ENCODE assay signal across 23 mouse cellular contexts in the genomic region with DNA sequence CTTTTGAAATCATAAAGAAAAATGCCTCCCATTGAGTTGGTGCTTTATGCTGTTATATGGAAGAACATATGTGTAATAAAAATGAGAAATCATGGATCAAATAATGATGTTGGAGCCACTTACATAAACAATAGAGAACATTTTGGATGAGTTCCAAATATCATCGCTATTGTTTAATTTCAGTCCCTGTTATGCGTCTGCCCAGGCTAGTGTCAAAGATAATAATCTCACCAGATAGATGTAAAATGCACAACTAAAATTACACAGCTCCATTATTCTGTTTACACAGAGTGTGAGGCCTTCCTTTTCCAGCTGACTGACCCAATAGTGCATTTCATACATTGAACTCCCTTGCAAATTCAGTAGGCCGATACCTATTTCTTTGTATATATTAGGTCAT.
DNase-seq lines count a peak whose midpoint lies in the region; ATAC-seq and TF ChIP-seq lines count a peak whose summit lies in the region.
"Had no signal": no experiment of that assay in that cellular context is flagged by ENCODE, and none has a peak within 500 bp of the region (broad histone marks: within the 10 kb centered on the region; RNA-seq: fewer than 3 reads in every experiment).

No protein-coding gene starts in this region.

- H3K9me3 ChIP-seq in lung, embryonic 14.5 days (ENCODE audit: low read depth, low read length) = no peaks in the 10 kb centered on the region
- H3K9me3 ChIP-seq in neural tube, embryonic 13.5 days = no peaks in the 10 kb centered on the region
- H3K9me3 ChIP-seq: embryonic facial prominence, embryonic 10.5 days; embryonic facial prominence, embryonic 12.5 days; forebrain, embryonic 13.5 days; forebrain, embryonic 15.5 days had no signal

- H3K4me3 ChIP-seq in lung, embryonic 14.5 days (ENCODE audit: low read depth, low read length) = no peak overlapping the region
- no peak overlapping the region for H3K4me3 ChIP-seq in neural tube, embryonic 13.5 days
- H3K4me3 ChIP-seq: embryonic facial prominence, embryonic 10.5 days; embryonic facial prominence, embryonic 12.5 days; forebrain, embryonic 13.5 days; forebrain, embryonic 15.5 days had no signal

- no peak overlapping the region; the same call in 1 of the 2 replicates for H3K27ac ChIP-seq in lung, embryonic 14.5 days (ENCODE audit: low read depth)
- peak overlapping the region; percentile 23; the same call in 1 of the 2 replicates for H3K27ac ChIP-seq in neural tube, embryonic 13.5 days (replicated peaks)
- H3K27ac ChIP-seq: embryonic facial prominence, embryonic 10.5 days; embryonic facial prominence, embryonic 12.5 days; forebrain, embryonic 13.5 days; forebrain, embryonic 15.5 days had no signal

- no peak overlapping the region for H3K4me2 ChIP-seq in lung, embryonic 14.5 days
- no peak overlapping the region for H3K4me2 ChIP-seq in neural tube, embryonic 13.5 days
- H3K4me2 ChIP-seq: embryonic facial prominence, embryonic 12.5 days; forebrain, embryonic 13.5 days; forebrain, embryonic 15.5 days had no signal

- 32% methylated on average over 3 of the region's 3 CpGs for WGBS in lung, embryonic 14.5 days
- 64% methylated on average over 3 of the region's 3 CpGs for WGBS in neural tube, embryonic 13.5 days

- H3K9ac ChIP-seq in lung, embryonic 14.5 days = no peak overlapping the region
- no peak overlapping the region for H3K9ac ChIP-seq in neural tube, embryonic 13.5 days
- H3K9ac ChIP-seq: embryonic facial prominence, embryonic 12.5 days; forebrain, embryonic 13.5 days; forebrain, embryonic 15.5 days had no signal

- H3K27me3 ChIP-seq in lung, embryonic 14.5 days (ENCODE audit: insufficient read depth, low read length) = no peaks in the 10 kb centered on the region
- H3K27me3 ChIP-seq in neural tube, embryonic 13.5 days = no peaks in the 10 kb centered on the region
- H3K27me3 ChIP-seq: CH12.LX; embryonic facial prominence, embryonic 12.5 days; forebrain, embryonic 13.5 days; forebrain, embryonic 15.5 days had no signal

- peak; percentile 68 for DNase-seq in lung, embryonic 14.5 days
- no peak for DNase-seq in lung, postnatal 4 days
- DNase-seq in neural tube, embryonic 10.5 days (ENCODE audit: extremely low spot score, low spot score) = no peak
- DNase-seq in Muller cell, postnatal 12 days (ENCODE audit: inconsistent ontology term) = peak; percentile 5
- DNase-seq in retina, postnatal 1 day = peak; percentile 83
- DNase-seq in layer of hippocampus, postnatal 36 days = no peak
- DNase-seq: adrenal gland, adult 2 months; adrenal gland, postnatal 10 days; adrenal gland, postnatal 25 days; B cell, adult 2 months; cerebellum, adult 11 months; cerebellum, adult 18-20 months; cerebellum, adult 8-10 months; cerebellum, postnatal 10 days; cerebellum, postnatal 25 days had no signal

- H3K4me1 ChIP-seq in lung, embryonic 14.5 days (ENCODE audit: insufficient read depth) = 0 out of 2 replicates have a peak, but pooled peaks cover 6% of the 10 kb centered on the region
- H3K4me1 ChIP-seq in neural tube, embryonic 13.5 days (replicated peaks) = peaks cover 6% of the 10 kb centered on the region; the same call in 1 of the 2 replicates
- H3K4me1 ChIP-seq: embryonic facial prominence, embryonic 12.5 days; forebrain, embryonic 13.5 days had no signal

- no peak for TF ChIP-seq CTCF in lung, embryonic 14.5 days (IDR thresholded peaks at IDR 0.05; ENCODE audit: low read depth)

- H3K36me3 ChIP-seq in lung, embryonic 14.5 days (ENCODE audit: insufficient read depth) = no peaks in the 10 kb centered on the region
- no peaks in the 10 kb centered on the region for H3K36me3 ChIP-seq in neural tube, embryonic 13.5 days
- H3K36me3 ChIP-seq: embryonic facial prominence, embryonic 10.5 days; embryonic facial prominence, embryonic 12.5 days; forebrain, embryonic 15.5 days; G1E had no signal

- peak; percentile 68; the same call in 1 of the 2 replicates for ATAC-seq in lung, embryonic 14.5 days (ENCODE audit: insufficient read depth)
- no peak for ATAC-seq in neural tube, embryonic 13.5 days (ENCODE audit: low read depth)
- ATAC-seq: CD4-positive, CD25-positive, alpha-beta regulatory T cell, adult 4 months; forebrain, embryonic 13.5 days; forebrain, embryonic 15.5 days had no signal

Comparison
In these comparisons a context has a peak if more than half of its experiments do, and no peak if none do; other contexts are left out.
1. DNase-seq: peak in lung, embryonic 14.5 days (single experiment), Muller cell, postnatal 12 days (single experiment) and retina, postnatal 1 day (single experiment); none in lung, postnatal 4 days (0 of 2), neural tube, embryonic 10.5 days (single experiment) and layer of hippocampus, postnatal 36 days (0 of 2).